Mouse (Mus musculus) midbrain, embryonic 11.5 days (tissue): ENCODE measurements around the gene Rilpl1. TPM values are rescaled to one million over a fixed set of nuclear protein-coding genes. Genes with fewer than 3 reads are reported as not detected.

Source experiments
- ATAC-seq: fragments of 200-750 bp; cut with Nextera tagmentation; 2 replicates; pipeline ENCODE4 v1.8.0; 2017; ENCODE audit warnings: moderate TSS enrichment, moderate library complexity; ENCODE audit not compliant: low FRiP score
- DNase-seq: peaks from one replicate; pipeline ENCODE4 v3.0.0; 2015; ENCODE audit warnings: low spot score; ENCODE audit errors: missing footprints
- H3K27ac ChIP-seq: fragments of 300-500 bp; sonication (generic); 2 replicates; pipeline ENCODE4 v1.5.1; 2014; ENCODE audit warnings: low read depth, low read length
- H3K27me3 ChIP-seq: fragments of 300-500 bp; sonication (generic); 2 replicates; pipeline ENCODE4 v1.6.1; 2014; ENCODE audit warnings: mild to moderate bottlenecking, low read length, moderate library complexity, mixed read lengths; ENCODE audit not compliant: control insufficient read depth, insufficient read depth
- H3K36me3 ChIP-seq: fragments of 300-500 bp; sonication (generic); 2 replicates; pipeline ENCODE4 v1.6.1; 2014; ENCODE audit warnings: mild to moderate bottlenecking, low read length, moderate library complexity, mixed read lengths; ENCODE audit not compliant: control insufficient read depth, insufficient read depth
- H3K4me1 ChIP-seq: fragments of 300-500 bp; sonication (generic); 2 replicates; pipeline ENCODE4 v1.6.1; 2014; ENCODE audit warnings: low read length; ENCODE audit not compliant: control insufficient read depth, insufficient read depth
- H3K4me2 ChIP-seq: fragments of 300-500 bp; sonication (generic); 2 replicates; pipeline ENCODE4 v1.6.1; 2014; ENCODE audit warnings: mild to moderate bottlenecking, moderate library complexity
- H3K4me3 ChIP-seq: fragments of 300-500 bp; sonication (generic); 2 replicates; pipeline ENCODE4 v1.5.1; 2014; ENCODE audit warnings: low read depth, low read length
- H3K9ac ChIP-seq: fragments of 300-500 bp; sonication (generic); 2 replicates; pipeline ENCODE4 v1.6.1; 2014; ENCODE audit warnings: low read length
- H3K9me3 ChIP-seq: fragments of 300-500 bp; sonication (generic); 2 replicates; pipeline ENCODE4 v1.6.1; 2016; ENCODE audit warnings: low read length; ENCODE audit not compliant: control insufficient read depth
- whole genome bisulfite sequencing: fragments of 180-500 bp; shearing (Covaris S2); extraction: QIAGEN DNeasy Blood & Tissue Kit; methylation state at CpG from one replicate; pipeline ENCODE4 v1.1.7; 2014; 5-methylcytosine and 5-hydroxymethylcytosine counted together
- polyA plus RNA-seq: library from polyadenylated mRNA; unstranded; fragments of >200 nt; fragmentation: Nextera tagmentation; extraction: Ambion mirVana; gene quantifications from 2 replicates; pipeline ENCODE4 v1.2.1, GENCODE M21; 2014

The Rilpl1 gene
- polyA plus RNA-seq, 1 experiment from 2014 or later, result 21.7 TPM

- peak overlapping the region; percentile 90 for H3K4me2 ChIP-seq
- H3K36me3 ChIP-seq, result peaks cover 16% of the 10 kb centered on the region
- ATAC-seq (peak; percentile 88), DNase-seq (peak; percentile 98)
- H3K4me3 ChIP-seq, result peak overlapping the region; percentile 95
- H3K9me3 ChIP-seq, result no peaks in the 10 kb centered on the region
- H3K27ac ChIP-seq, result peak overlapping the region; percentile 53
- no peaks in the 10 kb centered on the region for H3K27me3 ChIP-seq
- H3K4me1 ChIP-seq, result peaks cover 24% of the 10 kb centered on the region
- peak overlapping the region; percentile 92 for H3K9ac ChIP-seq
- WGBS, result 6% methylated on average over 50 of the region's 66 CpGs
Observed at GRCm38 (mm10) chr5:124444661-124445561, 86.3 kb downstream of the Rilpl1 start.

GRCm38 (mm10) chr5:124444208-124444607 is 87.0 kb downstream of the Rilpl1 start:
- DNase-seq (no peak), ATAC-seq (no peak)
- Histone ChIP-seq H3K27ac (no peak overlapping the region), H3K9me3 (no peaks in the 10 kb centered on the region), H3K36me3 (peaks cover 11% of the 10 kb centered on the region), H3K4me3 (no peak overlapping the region), H3K4me2 (no peak overlapping the region), H3K27me3 (no peaks in the 10 kb centered on the region), H3K4me1 (peaks cover 21% of the 10 kb centered on the region), H3K9ac (no peak overlapping the region)
- WGBS, result 76% methylated on average over 3 of the region's 3 CpGs

Other genes with a start within 250 kb of the Rilpl1 start
- 12.3 and 13.6 TPM in 2 replicates for gene Mphosph9, start 203.4 kb downstream of the Rilpl1 start, polyA plus RNA-seq
- 22.0 and 23.9 TPM in 2 replicates for gene 2810006K23Rik, start 203.3 kb downstream of the Rilpl1 start, polyA plus RNA-seq
- gene Cdk2ap1, start 168.3 kb downstream of the Rilpl1 start, polyA plus RNA-seq, result 215 and 262 TPM in 2 replicates
- gene Sbno1, start 105.4 kb downstream of the Rilpl1 start, polyA plus RNA-seq, result 78.6 and 85.9 TPM in 2 replicates
- 76.6 and 90.0 TPM in 2 replicates for gene Kmt5a, start 91.5 kb downstream of the Rilpl1 start, polyA plus RNA-seq
- gene Rilpl2, start 53.0 kb downstream of the Rilpl1 start, polyA plus RNA-seq, result 19.6 and 23.1 TPM in 2 replicates
- gene Snrnp35, start 48.3 kb downstream of the Rilpl1 start, polyA plus RNA-seq, result 15.6 and 17.3 TPM in 2 replicates
- gene Tmed2, start 9.3 kb upstream of the Rilpl1 start, polyA plus RNA-seq, result 490 and 523 TPM in 2 replicates
- gene Ddx55, start 21.5 kb upstream of the Rilpl1 start, polyA plus RNA-seq, result 13.2 and 15.0 TPM in 2 replicates
- 84.6 and 87.3 TPM in 2 replicates for gene Eif2b1, start 47.7 kb upstream of the Rilpl1 start, polyA plus RNA-seq
- gene Gtf2h3, start 47.7 kb upstream of the Rilpl1 start, polyA plus RNA-seq, result 73.0 and 85.9 TPM in 2 replicates
- 40.3 and 42.5 TPM in 2 replicates for gene Atp6v0a2, start 97.2 kb upstream of the Rilpl1 start, polyA plus RNA-seq
- gene Dnah10, start 193.7 kb upstream of the Rilpl1 start, polyA plus RNA-seq, result 0.04 TPM in 1 of 2 replicates, not detected in the other